Mouse (Mus musculus) liver, embryonic 12.5 days (tissue): ENCODE measurements at regions not wholly inside any gene's neighbourhood (a gene's known extent, or its start where the extent isn't known, plus 50 kb on each side); places are given as distances from the start of the nearest gene placed in this dataset.

Source experiments
- ATAC-seq: fragments of 200-750 bp; cut with Nextera tagmentation; 2 replicates; pipeline ENCODE4 v1.8.0; 2017; ENCODE audit warnings: moderate number of reproducible peaks, mild to moderate bottlenecking, moderate library complexity
- H3K27ac ChIP-seq: fragments of 300-500 bp; sonication (generic); 2 replicates; pipeline ENCODE4 v1.5.1; 2016; ENCODE audit warnings: mild to moderate bottlenecking
- H3K27me3 ChIP-seq: fragments of 300-500 bp; sonication (generic); replicated peaks from 2 replicates; pipeline ENCODE4 v1.6.1; 2016; ENCODE audit warnings: mild to moderate bottlenecking, moderate library complexity
- H3K36me3 ChIP-seq: fragments of 300-500 bp; sonication (generic); 2 replicates; pipeline ENCODE4 v1.6.1; 2016; ENCODE audit warnings: mild to moderate bottlenecking, moderate library complexity
- H3K4me1 ChIP-seq: fragments of 300-500 bp; sonication (generic); 2 replicates; pipeline ENCODE4 v1.6.1; 2016
- H3K4me2 ChIP-seq: fragments of 300-500 bp; sonication (generic); 2 replicates; pipeline ENCODE4 v1.6.1; 2016; ENCODE audit warnings: mild to moderate bottlenecking, moderate library complexity
- H3K4me3 ChIP-seq: fragments of 300-500 bp; sonication (generic); 2 replicates; pipeline ENCODE4 v1.5.1; 2016; ENCODE audit warnings: mild to moderate bottlenecking, moderate library complexity
- H3K9ac ChIP-seq: fragments of 300-500 bp; sonication (generic); 2 replicates; pipeline ENCODE4 v1.6.1; 2016; ENCODE audit warnings: mild to moderate bottlenecking, moderate library complexity
- H3K9me3 ChIP-seq: fragments of 300-500 bp; sonication (generic); replicated peaks from 2 replicates; pipeline ENCODE4 v1.6.1; 2016; ENCODE audit warnings: mild to moderate bottlenecking, moderate library complexity
- WGBS: fragments of 180-500 bp; shearing (Covaris S2); methylation state at CpG from one replicate; pipeline ENCODE4 v1.1.7; 2016; ENCODE audit not compliant: insufficient replicate concordance; 5-methylcytosine and 5-hydroxymethylcytosine counted together

DNA sequence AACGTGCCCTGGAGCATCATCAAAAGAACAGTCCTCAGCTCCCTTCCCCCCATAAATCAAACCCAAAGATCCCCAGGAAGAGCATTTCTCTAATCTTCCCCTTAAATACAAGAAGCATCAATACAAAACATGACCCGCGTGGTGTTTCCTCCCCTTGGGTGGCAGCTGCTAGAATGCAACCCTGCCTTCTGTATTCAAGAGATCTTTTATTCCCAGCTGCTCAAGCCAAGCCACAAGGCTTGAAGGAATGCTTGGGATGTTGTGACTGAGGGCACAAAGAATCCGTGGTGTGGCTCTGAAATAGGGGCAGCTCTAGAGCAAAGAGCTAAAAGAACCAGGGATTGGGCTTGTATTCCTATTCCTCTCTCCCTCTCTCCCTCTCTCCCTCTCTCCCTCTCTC, 163.6 kb downstream of the Tmx1 start:
- 47% methylated on average over 4 of the region's 4 CpGs for WGBS
- Histone ChIP-seq H3K4me1 (no peaks in the 10 kb centered on the region), H3K4me2 (no peak overlapping the region), H3K36me3 (no peaks in the 10 kb centered on the region), H3K4me3 (no peak overlapping the region), H3K9ac (no peak overlapping the region), H3K27ac (no peak overlapping the region), H3K27me3 (no peaks in the 10 kb centered on the region), H3K9me3 (no peaks in the 10 kb centered on the region)
- no peak for ATAC-seq

DNA sequence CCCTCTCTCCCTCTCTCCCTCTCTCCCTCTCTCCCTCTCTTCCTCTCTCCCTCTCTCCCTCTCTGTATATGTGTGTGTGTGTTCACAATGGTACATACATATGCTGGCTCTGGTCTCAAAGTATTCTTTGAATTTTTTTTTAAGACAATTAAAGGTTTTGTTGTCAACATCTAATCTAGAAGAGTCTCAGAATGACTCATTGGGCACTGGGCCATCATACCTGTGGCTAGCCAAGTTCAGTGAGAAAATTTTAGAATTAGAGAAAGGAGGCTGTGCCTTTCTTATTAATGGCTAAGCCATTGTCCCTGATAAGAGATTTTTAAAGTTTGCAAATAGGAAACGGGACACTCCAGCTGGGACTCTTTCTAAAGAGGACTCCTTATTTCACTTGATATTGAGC, 164.1 kb downstream of the Tmx1 start:
- Histone ChIP-seq H3K9ac (no peak overlapping the region), H3K27ac (no peak overlapping the region), H3K4me3 (no peak overlapping the region), H3K4me2 (no peak overlapping the region), H3K9me3 (no peaks in the 10 kb centered on the region), H3K36me3 (no peaks in the 10 kb centered on the region), H3K4me1 (no peaks in the 10 kb centered on the region), H3K27me3 (no peaks in the 10 kb centered on the region)
- WGBS, result 50% methylated on average over 1 of the region's 1 CpGs
- ATAC-seq, result no peak

DNA sequence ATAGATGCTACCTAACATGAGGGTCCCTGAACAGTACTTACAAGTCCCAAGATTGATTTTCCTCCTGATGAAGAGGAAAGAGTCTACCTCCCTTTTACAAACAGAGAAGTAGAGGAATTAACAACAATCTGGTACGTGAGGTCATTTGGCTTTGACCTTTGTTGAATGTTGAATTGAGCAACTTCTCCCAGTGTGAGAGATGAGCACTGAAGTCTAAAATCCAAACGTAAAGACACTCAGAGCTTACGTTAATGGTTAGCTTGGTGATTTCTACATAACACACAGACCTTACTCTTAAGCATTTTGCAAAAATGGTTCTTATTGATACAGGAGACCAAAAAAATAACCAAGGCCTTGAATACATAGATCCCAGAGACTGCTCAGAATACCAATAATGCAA, 165.1 kb downstream of the Tmx1 start:
- Histone ChIP-seq H3K9me3 (no peaks in the 10 kb centered on the region), H3K4me2 (no peak overlapping the region), H3K27me3 (no peaks in the 10 kb centered on the region), H3K4me3 (no peak overlapping the region), H3K4me1 (no peaks in the 10 kb centered on the region), H3K9ac (no peak overlapping the region), H3K36me3 (no peaks in the 10 kb centered on the region), H3K27ac (no peak overlapping the region)
- no peak for ATAC-seq
- WGBS, result 67% methylated on average over 3 of the region's 3 CpGs

DNA sequence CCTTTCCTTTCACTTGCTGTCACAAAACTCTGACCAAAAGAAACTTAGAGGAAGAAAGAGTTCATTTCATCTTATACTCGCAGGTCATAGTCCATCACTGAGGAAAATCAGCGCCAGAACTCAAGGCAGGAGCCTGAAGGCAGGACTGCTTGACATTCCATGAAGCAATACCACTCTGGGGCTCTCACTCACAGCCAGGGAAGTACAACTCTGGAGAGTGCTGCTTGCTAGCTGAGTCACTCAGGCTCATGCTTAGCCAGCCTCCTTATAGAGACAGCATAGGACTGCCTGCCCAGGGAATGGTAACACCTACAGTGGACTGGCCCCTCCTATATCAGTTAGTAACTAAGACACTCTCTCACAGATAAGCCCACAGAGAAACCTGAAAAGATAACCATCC, 166.5 kb downstream of the Tmx1 start:
- Histone ChIP-seq H3K36me3 (no peaks in the 10 kb centered on the region), H3K4me1 (no peaks in the 10 kb centered on the region), H3K4me3 (no peak overlapping the region), H3K27me3 (no peaks in the 10 kb centered on the region), H3K9ac (no peak overlapping the region), H3K4me2 (no peak overlapping the region), H3K9me3 (no peaks in the 10 kb centered on the region), H3K27ac (no peak overlapping the region)
- ATAC-seq, result no peak
- 81% methylated on average over 2 of the region's 2 CpGs for WGBS

DNA sequence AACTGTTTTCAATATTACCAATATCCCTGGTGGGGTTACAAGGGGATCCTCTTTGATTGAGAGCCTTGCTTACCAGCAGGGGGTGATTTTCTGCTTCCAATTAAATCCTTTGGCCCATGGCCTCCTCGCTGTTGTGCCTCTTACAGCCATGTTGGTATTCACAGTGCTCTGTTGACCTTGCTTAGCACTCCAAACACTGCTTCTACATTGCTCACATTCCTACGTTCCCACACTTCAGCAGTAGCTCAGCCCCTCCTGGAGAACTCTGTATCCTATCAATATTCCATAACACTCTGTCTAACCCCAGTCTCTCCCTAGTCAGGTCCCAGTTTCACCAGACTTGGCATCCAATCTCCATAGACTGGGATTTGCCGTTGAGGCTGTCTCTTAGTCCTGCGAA, 169.1 kb downstream of the Tmx1 start:
- no peaks in the 10 kb centered on the region for H3K4me1 ChIP-seq
- H3K27ac ChIP-seq, result no peak overlapping the region
- H3K9me3 ChIP-seq, result no peaks in the 10 kb centered on the region
- H3K9ac ChIP-seq, result no peak overlapping the region
- no peaks in the 10 kb centered on the region for H3K27me3 ChIP-seq
- H3K4me2 ChIP-seq, result no peak overlapping the region
- no peaks in the 10 kb centered on the region for H3K36me3 ChIP-seq
- 65% methylated on average over 4 of the region's 4 CpGs for WGBS
- no peak overlapping the region for H3K4me3 ChIP-seq
- no peak for ATAC-seq

DNA sequence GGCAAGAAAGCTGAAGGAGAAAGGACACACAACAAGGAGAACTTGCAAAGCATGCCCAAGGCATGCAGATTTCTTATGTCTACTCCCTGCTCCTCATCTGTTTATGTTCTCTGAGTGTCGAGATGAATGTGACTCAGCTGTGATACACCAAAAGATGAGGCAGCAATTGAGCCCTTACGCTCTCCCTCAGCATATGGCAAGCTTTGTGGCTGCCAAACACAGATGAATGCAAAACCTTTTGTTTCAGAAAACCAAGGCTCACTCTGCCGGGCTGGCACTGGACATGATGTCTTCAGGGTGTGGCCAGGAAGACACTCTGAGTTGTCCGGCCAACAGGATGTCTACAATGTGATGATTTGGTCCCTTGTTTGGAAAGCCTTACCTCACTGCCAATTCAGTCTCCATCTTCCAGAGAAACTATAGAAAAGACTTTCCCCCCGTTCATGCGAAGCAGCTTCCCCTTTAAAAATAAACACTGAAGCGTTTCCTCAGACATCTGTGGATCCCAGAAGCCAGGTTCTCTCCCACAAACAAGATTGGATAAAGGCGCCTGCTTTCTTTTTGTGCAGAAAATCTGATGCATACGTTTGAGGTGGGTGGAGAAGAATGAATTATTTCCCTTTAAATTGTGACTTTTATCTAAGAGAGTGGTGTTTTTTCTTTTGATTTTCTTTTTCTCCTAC, 171.5 kb downstream of the Tmx1 start:
- H3K9ac ChIP-seq, result no peak overlapping the region
- no peak for ATAC-seq
- no peak overlapping the region for H3K4me3 ChIP-seq
- H3K36me3 ChIP-seq, result no peaks in the 10 kb centered on the region
- no peak overlapping the region for H3K4me2 ChIP-seq
- no peaks in the 10 kb centered on the region for H3K9me3 ChIP-seq
- no peaks in the 10 kb centered on the region for H3K27me3 ChIP-seq
- no peaks in the 10 kb centered on the region for H3K4me1 ChIP-seq
- H3K27ac ChIP-seq, result no peak overlapping the region
- WGBS, result 58% methylated on average over 9 of the region's 9 CpGs

DNA sequence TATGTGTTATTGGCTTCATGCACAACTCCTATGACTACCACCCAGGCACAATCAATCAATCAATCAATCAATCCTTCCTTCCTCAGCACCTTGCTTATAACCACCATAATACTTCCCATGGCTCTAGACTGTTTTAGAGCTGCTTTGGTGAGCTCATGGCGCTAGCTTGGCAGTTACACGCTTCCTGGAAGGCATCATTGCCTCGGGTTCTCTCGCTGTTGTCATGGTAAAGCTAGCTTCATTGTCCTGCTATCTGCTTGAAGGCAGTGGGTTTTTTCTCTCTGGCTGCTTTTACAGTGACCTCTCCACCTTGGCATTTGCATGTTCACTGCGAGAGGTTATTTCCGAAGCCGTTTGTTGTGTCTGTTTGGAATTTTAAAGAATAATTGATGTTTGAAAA, 174.7 kb downstream of the Tmx1 start:
- no peaks in the 10 kb centered on the region for H3K9me3 ChIP-seq
- no peak for ATAC-seq
- H3K4me3 ChIP-seq, result no peak overlapping the region
- no peak overlapping the region for H3K4me2 ChIP-seq
- no peaks in the 10 kb centered on the region for H3K4me1 ChIP-seq
- no peak overlapping the region for H3K27ac ChIP-seq
- H3K27me3 ChIP-seq, result no peaks in the 10 kb centered on the region; the same call in 1 of the 2 replicates
- 71% methylated on average over 7 of the region's 7 CpGs for WGBS
- no peak overlapping the region for H3K9ac ChIP-seq
- no peaks in the 10 kb centered on the region for H3K36me3 ChIP-seq

DNA sequence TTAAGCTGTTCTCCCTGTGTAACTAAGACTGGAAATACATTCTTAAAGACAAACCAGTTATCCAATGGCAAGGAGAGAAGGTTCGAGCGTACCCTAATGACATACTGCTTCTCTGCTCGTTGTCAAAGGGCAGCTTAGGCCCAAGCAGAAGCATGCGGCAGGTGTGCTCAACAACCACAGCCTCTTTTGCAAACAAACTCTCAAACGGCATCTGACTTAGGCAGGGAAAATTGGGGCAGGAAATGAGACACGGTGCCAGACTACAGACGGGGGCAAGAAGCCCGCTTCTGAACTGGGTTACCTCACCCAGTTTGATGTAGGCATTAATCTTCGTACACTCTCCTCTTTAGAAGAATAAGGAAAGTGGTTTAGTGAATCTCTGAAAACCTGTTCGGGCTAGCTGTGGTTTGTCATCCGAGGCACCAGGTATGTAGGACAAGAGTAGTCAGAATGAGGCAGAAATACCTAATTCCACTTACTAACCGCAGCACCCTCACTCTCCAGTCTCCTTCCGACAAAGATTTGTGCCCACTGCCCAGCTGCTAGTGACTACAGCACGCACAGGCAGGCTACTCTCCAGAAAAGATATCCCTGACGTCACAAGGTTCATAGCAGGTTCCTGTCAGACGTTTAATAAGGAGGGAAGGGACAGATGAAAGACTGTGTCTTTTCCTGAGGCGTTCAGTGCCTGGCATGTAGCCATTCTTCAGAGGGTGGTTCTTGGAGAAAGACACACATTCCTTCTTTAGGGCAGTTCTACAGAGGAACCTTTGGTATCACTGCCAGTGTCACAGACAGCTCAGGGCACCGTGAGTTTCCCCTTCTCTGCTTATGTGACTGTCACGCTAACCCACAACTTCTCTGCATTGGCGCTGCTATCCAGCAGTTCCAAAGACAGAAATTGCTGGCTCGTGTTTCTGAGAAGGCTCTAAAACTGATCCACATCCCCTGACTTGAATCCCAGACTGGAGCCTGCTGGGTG, 175.8 kb downstream of the Tmx1 start:
- H3K36me3 ChIP-seq, result no peaks in the 10 kb centered on the region
- WGBS, result 62% methylated on average over 21 of the region's 21 CpGs
- H3K4me3 ChIP-seq, result no peak overlapping the region
- no peak for ATAC-seq
- H3K4me2 ChIP-seq, result no peak overlapping the region
- no peaks in the 10 kb centered on the region; the same call in 1 of the 2 replicates for H3K27me3 ChIP-seq
- no peaks in the 10 kb centered on the region for H3K9me3 ChIP-seq
- H3K4me1 ChIP-seq, result 0 out of 2 replicates have a peak, but pooled peaks cover 1% of the 10 kb centered on the region
- no peak overlapping the region for H3K9ac ChIP-seq
- no peak overlapping the region for H3K27ac ChIP-seq

DNA sequence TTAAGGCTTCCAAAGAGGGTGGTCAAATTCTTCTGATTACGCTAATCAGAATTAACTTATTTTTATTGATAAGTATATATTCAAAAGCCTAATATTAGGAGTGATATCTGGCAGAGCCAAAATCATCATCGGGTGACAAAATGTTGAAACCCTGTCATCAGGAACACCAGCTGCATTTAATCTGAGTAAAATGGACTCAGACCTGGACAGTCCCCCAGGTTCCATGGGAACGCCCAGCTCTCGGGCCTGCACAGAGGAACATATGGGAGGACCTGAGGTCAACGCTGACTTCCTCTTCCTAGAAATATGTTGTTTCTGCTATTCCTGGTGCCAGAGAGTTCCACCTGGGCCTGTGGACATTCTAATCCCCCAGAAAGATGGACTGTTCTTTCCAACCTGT, 176.5 kb downstream of the Tmx1 start:
- 69% methylated on average over 5 of the region's 5 CpGs for WGBS
- ATAC-seq, result no peak
- H3K27me3 ChIP-seq, result no peaks in the 10 kb centered on the region; the same call in 1 of the 2 replicates
- no peak overlapping the region for H3K9ac ChIP-seq
- H3K4me2 ChIP-seq, result no peak overlapping the region
- H3K36me3 ChIP-seq, result no peaks in the 10 kb centered on the region
- no peak overlapping the region for H3K4me3 ChIP-seq
- H3K9me3 ChIP-seq, result no peaks in the 10 kb centered on the region
- no peak overlapping the region for H3K27ac ChIP-seq
- H3K4me1 ChIP-seq, result peaks cover 8% of the 10 kb centered on the region

DNA sequence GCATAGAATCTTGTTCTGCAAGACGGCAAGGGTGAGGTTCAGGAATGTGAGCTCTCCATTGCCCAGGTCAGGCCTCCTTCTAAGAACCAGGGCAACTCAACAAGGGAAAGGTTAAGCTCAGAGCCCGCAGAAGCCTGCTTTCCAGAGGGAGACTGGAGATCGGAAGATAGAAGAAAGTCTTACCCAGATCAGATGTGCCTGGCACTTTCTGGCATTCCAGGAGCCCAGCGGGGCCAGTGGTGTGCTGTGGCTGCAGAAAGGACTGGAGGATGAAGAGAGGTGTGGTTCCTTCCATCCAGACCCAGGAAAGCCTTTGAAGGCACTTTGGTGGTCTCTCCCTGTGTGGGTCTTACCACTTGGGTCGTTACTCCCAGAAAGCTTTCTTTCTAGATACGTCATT, 178.4 kb downstream of the Tmx1 start:
- Histone ChIP-seq H3K4me2 (no peak overlapping the region), H3K9ac (no peak overlapping the region), H3K4me3 (no peak overlapping the region), H3K27ac (no peak overlapping the region), H3K27me3 (no peaks in the 10 kb centered on the region; the same call in 1 of the 2 replicates), H3K9me3 (no peaks in the 10 kb centered on the region), H3K4me1 (peaks cover 10% of the 10 kb centered on the region), H3K36me3 (no peaks in the 10 kb centered on the region)
- WGBS, result 50% methylated on average over 6 of the region's 6 CpGs
- no peak for ATAC-seq

DNA sequence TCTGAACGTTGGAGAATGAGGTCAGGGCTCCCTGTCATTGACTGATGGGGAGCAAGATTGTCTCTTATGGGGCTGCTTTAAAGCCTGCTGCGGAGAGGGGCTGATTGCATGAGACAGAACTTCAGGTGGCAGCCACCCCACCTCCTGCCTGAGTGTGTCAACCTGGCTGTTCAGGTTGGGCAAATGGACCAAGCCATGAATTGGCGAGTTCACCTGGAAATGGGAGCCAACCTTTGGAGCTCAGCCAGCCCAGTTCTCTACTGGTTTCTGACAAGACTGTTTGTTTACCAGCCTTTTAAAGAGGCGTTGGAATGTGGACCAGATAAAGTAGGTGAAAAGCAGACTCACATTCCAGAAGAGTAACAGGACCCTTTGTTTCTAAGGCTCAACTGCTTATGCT, 180.3 kb downstream of the Tmx1 start:
- 31% methylated on average over 4 of the region's 4 CpGs for WGBS
- H3K4me2 ChIP-seq, result no peak overlapping the region
- H3K36me3 ChIP-seq, result no peaks in the 10 kb centered on the region
- no peak overlapping the region for H3K9ac ChIP-seq
- ATAC-seq, result no peak
- H3K27ac ChIP-seq, result no peak overlapping the region
- H3K27me3 ChIP-seq, result no peaks in the 10 kb centered on the region; the same call in 1 of the 2 replicates
- H3K9me3 ChIP-seq, result no peaks in the 10 kb centered on the region
- H3K4me3 ChIP-seq, result no peak overlapping the region
- peaks cover 10% of the 10 kb centered on the region for H3K4me1 ChIP-seq

DNA sequence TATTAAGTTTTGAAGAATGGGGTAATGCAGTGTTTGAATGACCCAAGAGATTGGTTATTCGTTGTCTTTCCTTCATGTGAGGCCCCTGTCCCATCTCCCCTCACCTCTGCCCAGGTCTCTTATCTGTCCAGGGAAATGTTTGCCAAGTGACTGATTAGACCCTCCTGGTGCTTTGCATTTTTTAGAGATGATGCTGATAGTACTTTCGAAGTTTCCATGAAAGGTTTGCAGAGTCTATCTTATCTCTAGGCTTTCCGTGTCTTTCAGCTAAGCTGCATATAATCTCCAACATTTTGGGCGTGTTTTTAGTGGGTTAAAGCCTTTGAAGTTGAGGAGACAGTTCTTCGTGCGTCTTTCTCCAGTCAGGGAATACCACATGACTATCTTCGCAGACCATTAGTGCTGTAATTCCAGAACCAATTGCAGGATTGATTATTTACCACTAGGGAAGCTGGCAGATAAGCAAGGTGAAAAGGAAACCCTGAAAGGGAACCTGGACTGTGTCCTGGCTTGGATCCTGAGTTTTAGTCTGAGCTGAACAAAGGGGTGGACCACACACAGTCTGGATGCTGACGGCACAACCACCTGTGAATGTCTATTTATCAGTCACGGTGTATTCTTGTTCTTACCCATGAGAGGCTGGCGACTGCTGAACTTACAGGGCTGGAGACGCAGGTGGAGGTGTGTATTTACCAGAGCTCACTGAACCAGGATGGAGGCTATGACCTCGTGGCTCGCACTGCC, 180.9 kb downstream of the Tmx1 start:
- H3K9ac ChIP-seq, result no peak overlapping the region
- no peaks in the 10 kb centered on the region for H3K36me3 ChIP-seq
- H3K27me3 ChIP-seq, result no peaks in the 10 kb centered on the region; the same call in 1 of the 2 replicates
- H3K27ac ChIP-seq, result no peak overlapping the region
- no peak overlapping the region for H3K4me3 ChIP-seq
- H3K9me3 ChIP-seq, result no peaks in the 10 kb centered on the region
- peak overlapping the region; percentile 12; the same call in 1 of the 2 replicates for H3K4me2 ChIP-seq
- no peak for ATAC-seq
- H3K4me1 ChIP-seq, result peaks cover 10% of the 10 kb centered on the region
- 20% methylated on average over 13 of the region's 13 CpGs for WGBS
